Mouse (Mus musculus): ENCODE measurements around the gene Gadl1. TPM values are rescaled to one million over a fixed set of nuclear protein-coding genes. Genes with fewer than 3 reads are reported as not detected.

The Gadl1 gene
- polyA plus RNA-seq, 2 experiments: 0.69 to 1.4 TPM

DNA sequence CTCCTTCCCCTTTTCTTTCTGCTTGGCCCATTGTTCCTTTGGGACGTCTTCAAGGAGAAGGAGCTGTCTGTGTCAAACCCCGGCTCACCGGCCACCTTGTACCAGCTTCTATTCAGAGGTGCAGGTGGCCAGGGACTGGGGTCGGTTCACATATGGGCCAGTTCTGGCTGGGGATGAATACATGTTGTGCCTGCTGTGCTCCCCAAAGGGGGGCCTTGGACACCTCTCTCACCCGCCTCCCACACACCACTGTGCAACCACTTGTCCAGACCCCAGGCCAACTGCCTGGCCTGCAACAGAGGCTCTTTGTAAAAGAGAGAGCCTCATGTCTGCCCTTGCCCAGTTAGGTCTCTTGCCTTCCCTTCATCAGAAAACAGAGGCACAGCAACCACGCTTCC lies 190.3 kb downstream of the Gadl1 start:
- ATAC-seq (ENCODE audit: low FRiP score, low read depth) (no peak), DNase-seq (ENCODE audit: low spot score) (no peak)
- Histone ChIP-seq H3K4me1 (ENCODE audit: control insufficient read depth, insufficient read depth, low read length) (peaks cover 15% of the 10 kb centered on the region), H3K27ac (replicated peaks; ENCODE audit: low read depth, low read length) (no peak overlapping the region), H3K27me3 (ENCODE audit: control insufficient read depth, insufficient read depth, low read length) (no peaks in the 10 kb centered on the region), H3K4me2 (replicated peaks; ENCODE audit: low read depth, low read length, severe bottlenecking) (no peak overlapping the region), H3K9ac (ENCODE audit: low read depth, low read length, severe bottlenecking) (no peak overlapping the region), H3K9me3 (ENCODE audit: control insufficient read depth, low read length) (no peaks in the 10 kb centered on the region), H3K36me3 (ENCODE audit: control insufficient read depth, insufficient read depth, low read length) (peaks cover 80% of the 10 kb centered on the region), H3K4me3 (replicated peaks; ENCODE audit: low read length) (no peak overlapping the region)
- TF ChIP-seq POLR2A (IDR thresholded peaks at IDR 0.05; ENCODE audit: borderline replicate concordance, extremely low read depth, insufficient read depth, insufficient read length): no peak
- 51% methylated on average over 6 of the region's 6 CpGs for WGBS

DNA sequence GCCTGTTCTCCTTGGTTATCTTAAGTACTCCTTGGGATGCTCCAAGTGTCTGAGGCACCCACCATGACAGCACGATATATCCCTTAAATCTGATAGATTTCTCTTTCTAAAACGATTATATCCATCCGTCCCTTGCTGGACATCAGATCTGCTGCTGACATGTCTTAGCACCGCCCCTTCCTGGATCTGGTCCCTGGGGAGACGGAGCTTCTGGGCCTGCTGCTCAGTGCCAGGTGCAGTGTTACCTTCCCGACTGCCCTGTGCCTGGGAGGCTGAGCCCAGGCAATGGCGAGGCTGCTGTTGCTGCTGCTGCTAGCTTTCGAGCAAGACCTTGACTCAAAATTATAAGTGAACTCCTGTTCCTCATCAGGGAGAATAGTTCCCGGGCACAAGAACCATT lies 190.8 kb downstream of the Gadl1 start:
- no peak for TF ChIP-seq POLR2A (IDR thresholded peaks at IDR 0.05; ENCODE audit: borderline replicate concordance, extremely low read depth, insufficient read depth, insufficient read length)
- H3K4me2 ChIP-seq (replicated peaks; ENCODE audit: low read depth, low read length, severe bottlenecking): no peak overlapping the region
- 65% methylated on average over 9 of the region's 9 CpGs for WGBS
- H3K27me3 ChIP-seq (ENCODE audit: control insufficient read depth, insufficient read depth, low read length): no peaks in the 10 kb centered on the region
- H3K36me3 ChIP-seq (ENCODE audit: control insufficient read depth, insufficient read depth, low read length): peaks cover 84% of the 10 kb centered on the region
- peaks cover 15% of the 10 kb centered on the region for H3K4me1 ChIP-seq (ENCODE audit: control insufficient read depth, insufficient read depth, low read length)
- ATAC-seq (ENCODE audit: low FRiP score, low read depth) (no peak), DNase-seq (ENCODE audit: low spot score) (no peak)
- H3K9ac ChIP-seq (ENCODE audit: low read depth, low read length, severe bottlenecking): no peak overlapping the region
- no peaks in the 10 kb centered on the region for H3K9me3 ChIP-seq (ENCODE audit: control insufficient read depth, low read length)
- no peak overlapping the region for H3K4me3 ChIP-seq (replicated peaks; ENCODE audit: low read length)
- H3K27ac ChIP-seq (replicated peaks; ENCODE audit: low read depth, low read length): no peak overlapping the region

DNA sequence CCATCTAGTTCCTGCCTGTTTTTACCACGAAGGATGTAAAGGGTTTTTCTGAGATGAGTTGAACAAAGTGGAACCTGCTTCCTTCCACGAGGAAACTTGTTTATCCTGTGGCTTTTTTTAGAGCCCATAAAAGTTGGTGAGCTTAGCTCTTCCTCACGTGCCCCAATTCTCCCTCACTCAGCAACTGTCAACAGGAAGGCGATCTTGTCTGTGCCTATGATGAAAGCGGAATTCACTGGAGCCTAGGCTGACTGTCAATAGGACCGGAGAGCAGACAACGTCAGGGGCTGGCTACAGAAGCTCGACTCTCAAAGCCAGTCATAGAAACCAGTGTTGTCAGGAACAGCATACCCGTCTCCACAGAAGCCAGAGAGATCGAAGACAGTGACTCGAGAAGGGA lies 192.6 kb downstream of the Gadl1 start:
- H3K36me3 ChIP-seq (ENCODE audit: control insufficient read depth, insufficient read depth, low read length): peaks cover 82% of the 10 kb centered on the region
- TF ChIP-seq POLR2A (IDR thresholded peaks at IDR 0.05; ENCODE audit: borderline replicate concordance, extremely low read depth, insufficient read depth, insufficient read length): no peak
- no peak overlapping the region for H3K4me3 ChIP-seq (replicated peaks; ENCODE audit: low read length)
- no peaks in the 10 kb centered on the region for H3K27me3 ChIP-seq (ENCODE audit: control insufficient read depth, insufficient read depth, low read length)
- ATAC-seq (ENCODE audit: low FRiP score, low read depth) (no peak), DNase-seq (ENCODE audit: low spot score) (no peak)
- no peaks in the 10 kb centered on the region for H3K9me3 ChIP-seq (ENCODE audit: control insufficient read depth, low read length)
- H3K27ac ChIP-seq (replicated peaks; ENCODE audit: low read depth, low read length): no peak overlapping the region
- H3K9ac ChIP-seq (ENCODE audit: low read depth, low read length, severe bottlenecking): no peak overlapping the region
- no peak overlapping the region for H3K4me2 ChIP-seq (replicated peaks; ENCODE audit: low read depth, low read length, severe bottlenecking)
- H3K4me1 ChIP-seq (ENCODE audit: control insufficient read depth, insufficient read depth, low read length): peaks cover 15% of the 10 kb centered on the region
- 72% methylated on average over 11 of the region's 11 CpGs for WGBS

DNA sequence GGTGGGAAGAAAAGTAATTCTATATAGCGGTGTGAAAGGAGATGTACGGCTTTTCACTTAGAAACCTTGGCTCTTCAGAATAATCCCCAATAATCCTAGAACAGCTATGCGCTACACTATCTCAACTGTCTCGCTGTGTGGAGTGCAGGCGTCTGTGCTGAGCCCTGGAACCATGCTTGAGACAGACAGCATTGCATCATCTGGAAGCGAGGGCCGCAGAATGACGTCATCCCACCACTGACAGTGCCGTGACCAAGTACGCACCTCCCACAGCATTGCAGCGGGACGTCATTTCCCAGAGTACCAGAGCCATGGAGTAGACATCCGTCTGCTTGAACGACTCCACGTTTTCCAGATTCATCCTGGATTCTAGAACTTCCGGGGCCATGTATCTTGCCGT lies 195.5 kb downstream of the Gadl1 start:
- no peak overlapping the region for H3K4me3 ChIP-seq (replicated peaks; ENCODE audit: low read length)
- H3K9me3 ChIP-seq (ENCODE audit: control insufficient read depth, low read length): no peaks in the 10 kb centered on the region
- H3K4me1 ChIP-seq (ENCODE audit: control insufficient read depth, insufficient read depth, low read length): peaks cover 4% of the 10 kb centered on the region; the same call in 1 of the 2 replicates
- no peak overlapping the region for H3K9ac ChIP-seq (ENCODE audit: low read depth, low read length, severe bottlenecking)
- no peak for TF ChIP-seq POLR2A (IDR thresholded peaks at IDR 0.05; ENCODE audit: borderline replicate concordance, extremely low read depth, insufficient read depth, insufficient read length)
- no peaks in the 10 kb centered on the region for H3K27me3 ChIP-seq (ENCODE audit: control insufficient read depth, insufficient read depth, low read length)
- WGBS: 95% methylated on average over 17 of the region's 17 CpGs
- no peak overlapping the region for H3K27ac ChIP-seq (replicated peaks; ENCODE audit: low read depth, low read length)
- H3K4me2 ChIP-seq (replicated peaks; ENCODE audit: low read depth, low read length, severe bottlenecking): no peak overlapping the region
- no peak for ATAC-seq (ENCODE audit: low FRiP score, low read depth)
- peaks cover 95% of the 10 kb centered on the region for H3K36me3 ChIP-seq (ENCODE audit: control insufficient read depth, insufficient read depth, low read length)
- no peak for DNase-seq (ENCODE audit: low spot score)

DNA sequence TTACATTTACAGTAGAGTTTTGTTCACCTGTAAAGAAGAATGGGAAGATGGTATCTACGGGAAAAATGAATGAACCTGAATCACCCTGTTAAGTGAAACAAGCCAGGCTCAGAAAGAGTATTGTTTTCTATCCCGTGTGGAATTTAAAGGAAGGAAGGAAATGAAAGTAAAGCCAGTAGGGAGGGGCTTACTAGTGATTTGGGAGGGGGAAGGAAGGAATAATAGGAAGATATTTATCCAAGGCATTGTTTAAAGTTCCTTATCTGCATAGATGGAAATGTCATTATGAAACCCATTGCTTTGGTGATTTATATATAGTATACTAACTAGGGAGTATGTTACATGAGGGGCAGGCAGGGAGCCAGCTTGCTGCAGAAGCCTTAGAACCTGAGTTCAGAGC lies 199.5 kb downstream of the Gadl1 start:
- Histone ChIP-seq H3K27me3 (ENCODE audit: control insufficient read depth, insufficient read depth, low read length) (no peaks in the 10 kb centered on the region), H3K27ac (replicated peaks; ENCODE audit: low read depth, low read length) (no peak overlapping the region), H3K36me3 (ENCODE audit: control insufficient read depth, insufficient read depth, low read length) (peaks cover 83% of the 10 kb centered on the region), H3K9me3 (ENCODE audit: control insufficient read depth, low read length) (no peaks in the 10 kb centered on the region), H3K4me2 (replicated peaks; ENCODE audit: low read depth, low read length, severe bottlenecking) (no peak overlapping the region), H3K4me3 (replicated peaks; ENCODE audit: low read length) (no peak overlapping the region), H3K4me1 (ENCODE audit: control insufficient read depth, insufficient read depth, low read length) (no peaks in the 10 kb centered on the region), H3K9ac (ENCODE audit: low read depth, low read length, severe bottlenecking) (no peak overlapping the region)
- no peak for TF ChIP-seq POLR2A (IDR thresholded peaks at IDR 0.05; ENCODE audit: borderline replicate concordance, extremely low read depth, insufficient read depth, insufficient read length)
- no peak for DNase-seq (ENCODE audit: low spot score)
- WGBS: 79% methylated on average over 2 of the region's 2 CpGs
- no peak for ATAC-seq (ENCODE audit: low FRiP score, low read depth)

Data from limb, embryonic 14.5 days (tissue).